Mouse (Mus musculus) activated CD4-positive, CD25-positive, alpha-beta regulatory T cell, adult 4 months (primary cell): ENCODE measurements around the gene Aplp1. TPM values are rescaled to one million over a fixed set of nuclear protein-coding genes. Genes with fewer than 3 reads are reported as not detected.
"Not testable (repeated sequence)": the region's sequence is repeated elsewhere in the genome, so short reads cannot be mapped to it uniquely, and the experiment has no call there.

ENCODE experiments used
- ATAC-seq: one replicate; pipeline ENCODE4 v1.8.0; 2017
- polyA plus RNA-seq, 2 experiments: library from polyadenylated mRNA; unstranded; fragments of 100-300 nt; shearing (Covaris generic); gene quantifications; one replicate each; pipeline ENCODE4 v1.2.1; 2017

The Aplp1 gene
- polyA plus RNA-seq, result 1 to 10 TPM; 3.0 to 4.3 TPM

- ATAC-seq, result peak; percentile 55
Measured at GRCm38 (mm10) chr7:30444971-30445751, at the start of gene Aplp1. Aplp1 (minus strand) TSS chr7:30445535.

- no peak for ATAC-seq
Measured at GRCm38 (mm10) chr7:30493401-30493931, 48.1 kb upstream of the Aplp1 start, which contains the start of gene Prodh2. Prodh2 (plus strand) TSS chr7:30493622.

- ATAC-seq, result peak; percentile 43
Measured at GRCm38 (mm10) chr7:30492765-30493164, 47.4 kb upstream of the Aplp1 start.

GRCm38 (mm10) chr7:30490957-30491307 is 45.6 kb upstream of the Aplp1 start:
- ATAC-seq, result no peak

- no peak for ATAC-seq
Measured at GRCm38 (mm10) chr7:30490251-30490956, 45.1 kb upstream of the Aplp1 start.

GRCm38 (mm10) chr7:30484250-30484649 is 38.9 kb upstream of the Aplp1 start:
- no peak for ATAC-seq

GRCm38 (mm10) chr7:30477415-30478381 is 32.4 kb upstream of the Aplp1 start:
- no peak for ATAC-seq

GRCm38 (mm10) chr7:30476136-30476535 is 30.8 kb upstream of the Aplp1 start:
- not testable (repeated sequence) for ATAC-seq

- ATAC-seq, result no peak
Measured at GRCm38 (mm10) chr7:30474999-30475398, 29.7 kb upstream of the Aplp1 start.

- no peak for ATAC-seq
Measured at GRCm38 (mm10) chr7:30472411-30472810, 27.1 kb upstream of the Aplp1 start.

- ATAC-seq, result no peak
Measured at GRCm38 (mm10) chr7:30464816-30465300, 19.5 kb upstream of the Aplp1 start.

- no peak for ATAC-seq
Measured at GRCm38 (mm10) chr7:30463996-30464395, 18.7 kb upstream of the Aplp1 start.

- ATAC-seq, result no peak
Measured at GRCm38 (mm10) chr7:30463568-30463967, 18.2 kb upstream of the Aplp1 start.

- ATAC-seq, result no peak
Measured at GRCm38 (mm10) chr7:30459484-30459883, 14.1 kb upstream of the Aplp1 start.

- ATAC-seq, result no peak
Measured at GRCm38 (mm10) chr7:30457629-30458330, 12.4 kb upstream of the Aplp1 start, which contains the start of the genes Kirrel2 and Nphs1. Kirrel2 (minus strand) TSS chr7:30457690. Nphs1 (plus strand) TSS chr7:30458315.

- ATAC-seq, result no peak
Measured at GRCm38 (mm10) chr7:30456911-30457628, 11.7 kb upstream of the Aplp1 start.

- ATAC-seq, result no peak
Measured at GRCm38 (mm10) chr7:30456487-30456886, 11.2 kb upstream of the Aplp1 start.

GRCm38 (mm10) chr7:30454259-30454658 is 8.9 kb upstream of the Aplp1 start:
- no peak for ATAC-seq

- peak; percentile 66 for ATAC-seq
Measured at GRCm38 (mm10) chr7:30453766-30454165, 8.4 kb upstream of the Aplp1 start.

GRCm38 (mm10) chr7:30453327-30453726 is 8.0 kb upstream of the Aplp1 start:
- no peak for ATAC-seq

GRCm38 (mm10) chr7:30450241-30450640 is 4.9 kb upstream of the Aplp1 start:
- ATAC-seq, result no peak
